Mouse (Mus musculus) forebrain, embryonic 13.5 days (tissue): ENCODE results near the gene Gm7971. TPM values are rescaled to one million over a fixed set of nuclear protein-coding genes. Genes with fewer than 3 reads are reported as not detected.
"Not testable (repeated sequence)": the region's sequence is repeated elsewhere in the genome, so short reads cannot be mapped to it uniquely, and the experiment has no call there.

ENCODE experiments used
- ATAC-seq: fragments of 200-750 bp; cut with Nextera tagmentation; 2 replicates; pipeline ENCODE4 v1.8.0; 2017
- H3K27ac ChIP-seq: fragments of 300-500 bp; sonication (generic); 2 replicates; pipeline ENCODE4 v1.5.1; 2015; ENCODE audit warnings: inconsistent platforms, mild to moderate bottlenecking, moderate library complexity
- H3K27me3 ChIP-seq: fragments of 300-500 bp; sonication (generic); 2 replicates; pipeline ENCODE4 v1.6.1; 2015; ENCODE audit warnings: mild to moderate bottlenecking, inconsistent platforms
- H3K36me3 ChIP-seq: fragments of 300-500 bp; sonication (generic); 2 replicates; pipeline ENCODE4 v1.6.1; 2015; ENCODE audit warnings: mild to moderate bottlenecking, inconsistent platforms; ENCODE audit not compliant: poor library complexity, severe bottlenecking
- H3K4me1 ChIP-seq: fragments of 300-500 bp; sonication (generic); 2 replicates; pipeline ENCODE4 v1.6.1; 2015; ENCODE audit warnings: inconsistent platforms
- H3K4me2 ChIP-seq: fragments of 300-500 bp; sonication (generic); 2 replicates; pipeline ENCODE4 v1.6.1; 2015; ENCODE audit warnings: inconsistent platforms, mild to moderate bottlenecking, moderate library complexity
- H3K4me3 ChIP-seq: fragments of 300-500 bp; sonication (generic); 2 replicates; pipeline ENCODE4 v1.5.1; 2015; ENCODE audit warnings: mild to moderate bottlenecking, inconsistent platforms
- H3K9ac ChIP-seq: fragments of 300-500 bp; sonication (generic); 2 replicates; pipeline ENCODE4 v1.6.1; 2015; ENCODE audit warnings: mild to moderate bottlenecking, inconsistent platforms
- H3K9me3 ChIP-seq: fragments of 300-500 bp; sonication (generic); replicated peaks from 2 replicates; pipeline ENCODE4 v1.6.1; 2016; ENCODE audit warnings: inconsistent platforms
- WGBS: fragments of 180-500 bp; shearing (Covaris S2); methylation state at CpG from one replicate; pipeline ENCODE4 v1.1.7; 2015; 5-methylcytosine and 5-hydroxymethylcytosine counted together
- polyA plus RNA-seq: library from polyadenylated mRNA; unstranded; fragments of >200 nt; fragmentation: Nextera tagmentation; extraction: Ambion mirVana; gene quantifications from 2 replicates; pipeline ENCODE4 v1.2.1, GENCODE M21; 2015

Gm7971 gene
- polyA plus RNA-seq: not detected in 2 replicates

DNA sequence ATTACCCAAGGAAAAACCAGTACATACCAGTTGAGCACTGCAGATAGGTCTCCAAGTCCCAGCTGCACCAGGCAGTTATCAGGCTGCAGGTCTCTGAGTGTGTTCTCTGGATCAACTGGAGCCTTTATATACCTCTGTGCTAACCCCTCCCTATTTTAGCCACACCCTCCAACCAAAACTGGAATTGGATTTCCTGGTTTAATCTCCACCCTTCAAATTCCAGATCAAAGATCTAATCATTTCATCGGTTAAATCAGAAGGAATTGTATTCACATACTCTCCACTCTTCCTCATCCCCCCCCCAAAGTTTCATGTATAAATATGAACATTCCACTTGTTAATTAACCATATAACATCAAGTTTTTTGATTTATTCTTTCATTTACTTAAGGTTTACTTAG, at the start of gene Gm7971:
TSS of gene Gm7971 (minus strand) at position 101 of the 400 bp plus-strand sequence.
- H3K4me1 ChIP-seq, H3K4me2 ChIP-seq, ATAC-seq, H3K4me3 ChIP-seq, H3K9ac ChIP-seq, H3K27ac ChIP-seq, H3K27me3 ChIP-seq, H3K36me3 ChIP-seq, H3K9me3 ChIP-seq: not testable (repeated sequence)
- WGBS: no CpG with 5 or more reads among the region's 1 CpGs

Other genes starting within 250 kb of the Gm7971 start
- gene D5Ertd577e, start 138.1 kb downstream of the Gm7971 start, polyA plus RNA-seq: not detected in 2 replicates
- not detected in 2 replicates for gene Gm3286, start 84.1 kb downstream of the Gm7971 start, polyA plus RNA-seq
- not detected in 2 replicates for gene Gm7978, start 141.3 kb upstream of the Gm7971 start, polyA plus RNA-seq
- not detected in 2 replicates for gene Gm7982, start 147.1 kb upstream of the Gm7971 start, polyA plus RNA-seq
- gene E330014E10Rik, start 181.1 kb upstream of the Gm7971 start, polyA plus RNA-seq: not detected in 2 replicates